Mouse (Mus musculus): ENCODE measurements around the gene Ints1. TPM values are rescaled to one million over a fixed set of nuclear protein-coding genes. Genes with fewer than 3 reads are reported as not detected.

Ints1 gene
- total and polyA plus RNA-seq, 3 experiments = 77.9 to 89.2 TPM; not detected in 1

DNA sequence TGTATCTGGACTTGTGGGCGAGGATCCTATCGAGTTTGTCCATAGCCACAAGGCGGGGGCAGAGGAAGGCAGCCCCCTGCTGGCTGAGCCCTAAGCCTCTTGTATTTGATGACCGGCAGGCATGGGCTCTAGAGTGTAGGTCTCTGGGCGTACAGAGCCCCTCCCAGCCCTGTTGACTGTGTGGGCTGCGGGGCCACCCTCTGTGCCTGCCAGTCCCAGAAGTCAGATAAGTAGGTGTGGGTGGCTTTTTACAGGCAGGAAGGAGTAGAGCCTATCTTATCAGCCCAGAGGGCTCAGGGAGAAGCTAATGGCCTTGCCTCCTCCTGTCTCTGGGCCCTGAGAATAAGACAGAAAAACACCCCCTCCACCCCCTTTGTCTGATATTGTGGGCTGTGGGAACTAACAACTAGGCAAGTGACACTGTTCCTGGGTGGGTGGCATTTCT is 28.7 kb upstream of the Ints1 start:
- Histone ChIP-seq H3K36me3 (ENCODE audit: control insufficient read depth in 1 of 2, insufficient read depth in 2 of 2, low read length in 2 of 2) (peaks cover 0 to 20% of the 10 kb centered on the region in 2 experiments; a peak in 3 of 4 replicates), H3K9me3 (replicated peaks; ENCODE audit: insufficient read depth, low read length) (no peaks in the 10 kb centered on the region), H3K4me3 (ENCODE audit: control insufficient read depth in 1 of 2, insufficient read depth in 1 of 2, low read depth in 2 of 2, low read length in 2 of 2) (peak overlapping the region; percentile 31 to 52), H3K27me3 (ENCODE audit: control insufficient read depth in 1 of 2, insufficient read depth in 2 of 2, low read length in 2 of 2) (no peaks in the 10 kb centered on the region), H3K79me2 (ENCODE audit: control insufficient read depth, insufficient read depth, low read length, poor library complexity) (no peaks in the 10 kb centered on the region), H3K9ac (ENCODE audit: control insufficient read depth, low read depth, low read length, poor library complexity, severe bottlenecking) (peak overlapping the region; percentile 66), H3K27ac (ENCODE audit: control insufficient read depth, low read depth, low read length) (peak overlapping the region; percentile 99), H3K4me1 (ENCODE audit: control insufficient read depth in 1 of 2, insufficient read depth in 2 of 2, low read length in 2 of 2) (peaks cover 6 to 32% of the 10 kb centered on the region in 2 experiments)
- peak; percentile 96 for DNase-seq (ENCODE audit: low read depth, low spot score)
- TF ChIP-seq MAFK (IDR thresholded peaks at IDR 0.05; ENCODE audit: borderline replicate concordance, low read depth, low read length) = peak; percentile 83; the same call in 1 of the 2 replicates
- TF ChIP-seq KAT2A (conservative IDR thresholded peaks at IDR 0.05; ENCODE audit: low read depth, low read length) = no peak; the same call in 1 of the 2 replicates
- peak; percentile 98 for TF ChIP-seq MAZ (IDR thresholded peaks at IDR 0.05; ENCODE audit: low read depth, low read length)
- peak; percentile 59 for TF ChIP-seq TBP (IDR thresholded peaks at IDR 0.05; ENCODE audit: low read depth, low read length)
- no peak for TF ChIP-seq UBTF (IDR thresholded peaks at IDR 0.05; ENCODE audit: borderline replicate concordance, insufficient read depth, low read depth, low read length)
- TF ChIP-seq NRF1 (IDR thresholded peaks at IDR 0.05; ENCODE audit: insufficient read depth, low read depth, low read length, poor library complexity, severe bottlenecking) = no peak
- TF ChIP-seq TCF12 (IDR thresholded peaks at IDR 0.05; ENCODE audit: low read depth, low read length) = peak; percentile 98
- TF ChIP-seq CHD1 (IDR thresholded peaks at IDR 0.05; ENCODE audit: low read depth, low read length) = no peak
- TF ChIP-seq ZKSCAN1 (IDR thresholded peaks at IDR 0.05; ENCODE audit: low read depth, low read length) = no peak
- peak; percentile 97 for TF ChIP-seq TAL1 (IDR thresholded peaks at IDR 0.05; ENCODE audit: low read length)
- TF ChIP-seq BHLHE40 (IDR thresholded peaks at IDR 0.05; ENCODE audit: borderline replicate concordance, low read depth, low read length) = peak; percentile 68
- peak; percentile 60 for TF ChIP-seq JUND (IDR thresholded peaks at IDR 0.05; ENCODE audit: low read depth, low read length)
- TF ChIP-seq GABPA (IDR thresholded peaks at IDR 0.05; ENCODE audit: low read depth, low read length) = no peak
- TF ChIP-seq POLR2A (IDR thresholded peaks at IDR 0.05; ENCODE audit: control insufficient read depth in 1 of 2, insufficient read depth in 1 of 2, low read depth in 1 of 2, low read length in 2 of 2, poor library complexity in 1 of 2) = peak; percentile 23 to 65; a peak in 1 of 4 replicates
- peak; percentile 100 for TF ChIP-seq GATA1 (IDR thresholded peaks at IDR 0.05; ENCODE audit: low read depth, low read length)
- TF ChIP-seq CTCF (IDR thresholded peaks at IDR 0.05 in 2 of 3, conservative IDR thresholded peaks at IDR 0.05 in 1 of 3; ENCODE audit: control insufficient read depth in 1 of 3, insufficient read depth in 1 of 3, low read depth in 2 of 3, low read length in 3 of 3, poor library complexity in 1 of 3, severe bottlenecking in 1 of 3) = no peak
- TF ChIP-seq SIN3A (IDR thresholded peaks at IDR 0.05; ENCODE audit: low read length) = peak; percentile 95
- TF ChIP-seq ELF1 (IDR thresholded peaks at IDR 0.05; ENCODE audit: low read depth, low read length) = peak; percentile 12; the same call in 1 of the 2 replicates
- no peak; the same call in 1 of the 2 replicates for TF ChIP-seq MAX (IDR thresholded peaks at IDR 0.05; ENCODE audit: low read length)
- TF ChIP-seq SMC3 (IDR thresholded peaks at IDR 0.05; ENCODE audit: low read depth, low read length) = no peak
- no peak for TF ChIP-seq ZNF384 (IDR thresholded peaks at IDR 0.05; ENCODE audit: low read depth, low read length)
- TF ChIP-seq MYC (IDR thresholded peaks at IDR 0.05; ENCODE audit: low read depth, low read length) = no peak; the same call in 1 of the 2 replicates
- no peak for TF ChIP-seq USF2 (IDR thresholded peaks at IDR 0.05; ENCODE audit: borderline replicate concordance in 1 of 2, insufficient read depth in 1 of 2, low read depth in 1 of 2, low read length in 2 of 2)
- peak; percentile 99 for TF ChIP-seq EP300 (IDR thresholded peaks at IDR 0.05; ENCODE audit: low read depth in 1 of 2, low read length in 2 of 2)
- TF ChIP-seq ZC3H11A (IDR thresholded peaks at IDR 0.05; ENCODE audit: low read depth, low read length) = no peak
- TF ChIP-seq RAD21 (IDR thresholded peaks at IDR 0.05; ENCODE audit: low read depth, low read length) = no peak; the same call in 1 of the 2 replicates
- peak; percentile 51; the same call in 1 of the 2 replicates for TF ChIP-seq CHD2 (IDR thresholded peaks at IDR 0.05; ENCODE audit: low read length)
- TF ChIP-seq MYB (IDR thresholded peaks at IDR 0.05; ENCODE audit: low read depth, low read length) = peak; percentile 51; the same call in 1 of the 2 replicates
- no peak for TF ChIP-seq E2F4 (IDR thresholded peaks at IDR 0.05; ENCODE audit: borderline replicate concordance, low read depth, low read length)
- TF ChIP-seq MEF2A (IDR thresholded peaks at IDR 0.05; ENCODE audit: extremely low read depth, insufficient replicate concordance, low read depth, low read length, poor library complexity, severe bottlenecking) = peak; percentile 14; the same call in 1 of the 2 replicates
- TF ChIP-seq ZMIZ1 (IDR thresholded peaks at IDR 0.05; ENCODE audit: low read depth, low read length) = peak; percentile 84
- peak; percentile 95 for TF ChIP-seq ETS1 (IDR thresholded peaks at IDR 0.05; ENCODE audit: low read depth, low read length)
- no peak for TF ChIP-seq POLR2AphosphoS5 (IDR thresholded peaks at IDR 0.05; ENCODE audit: borderline replicate concordance, low read depth, low read length)
- TF ChIP-seq RCOR1 (IDR thresholded peaks at IDR 0.05; ENCODE audit: low read depth, low read length) = peak; percentile 85; the same call in 1 of the 2 replicates
- peak; percentile 78 for TF ChIP-seq MXI1 (IDR thresholded peaks at IDR 0.05; ENCODE audit: low read depth, low read length)
- peak; percentile 45; the same call in 1 of the 2 replicates for TF ChIP-seq NELFE (IDR thresholded peaks at IDR 0.05; ENCODE audit: low read depth, low read length)

Data from MEL (cell line).